In the genomic region with DNA sequence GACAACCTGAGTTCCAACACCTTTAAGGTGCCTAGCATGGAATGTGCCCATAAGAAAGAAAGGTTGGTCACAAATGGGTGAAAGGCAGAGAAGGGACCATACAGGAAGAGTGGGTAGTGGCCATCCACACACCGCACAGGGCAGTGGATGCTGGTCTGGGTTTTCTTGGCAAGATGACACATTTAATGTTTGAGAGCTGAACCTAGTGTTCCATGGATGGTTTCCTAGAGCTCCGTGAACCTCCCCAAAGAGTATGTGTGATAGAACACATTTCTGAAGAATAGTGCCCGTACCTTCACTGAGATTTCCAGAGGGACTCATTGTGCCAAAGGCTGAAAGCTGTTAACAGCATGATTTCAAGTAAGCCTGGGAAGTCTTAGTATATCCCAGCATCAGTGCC, we compare ENCODE assay signal across 27 mouse cellular contexts.
"Had no signal": no experiment of that assay in that cellular context is flagged by ENCODE, and none has a peak within 500 bp of the region (broad histone marks: within the 10 kb centered on the region; RNA-seq: fewer than 3 reads in every experiment).

No protein-coding gene starts in this region.

- H3K27ac ChIP-seq: heart, embryonic 10.5 days; heart, embryonic 13.5 days; heart, embryonic 15.5 days; hindbrain, embryonic 13.5 days; hindbrain, embryonic 15.5 days; hindbrain, postnatal 0 days; kidney, embryonic 15.5 days; kidney, postnatal 0 days; limb, embryonic 13.5 days; limb, embryonic 15.5 days; liver, embryonic 12.5 days; liver, embryonic 14.5 days had no signal

- ATAC-seq: hindbrain, postnatal 0 days; intestine, embryonic 16.5 days; liver, embryonic 12.5 days had no signal

- H3K4me1 ChIP-seq: liver, embryonic 12.5 days had no signal

- H3K4me3 ChIP-seq: heart, embryonic 10.5 days; heart, embryonic 13.5 days; heart, embryonic 15.5 days; hindbrain, embryonic 13.5 days; hindbrain, embryonic 15.5 days; kidney, embryonic 15.5 days; limb, embryonic 13.5 days; limb, embryonic 15.5 days; liver, embryonic 12.5 days had no signal

- DNase-seq: gastrocnemius, postnatal 14 days; gastrocnemius, postnatal 36 days; heart, adult 18-20 months; heart, postnatal 14 days; heart, postnatal 36 days; kidney, adult 11 months; kidney, adult 2 months; kidney, adult 9 months; kidney, postnatal 14 days; kidney, postnatal 36 days; layer of hippocampus, adult 9-11 months; layer of hippocampus, postnatal 36 days; left cerebral cortex, postnatal 4 days; lung, adult 18-20 months had no signal

- H3K9ac ChIP-seq: heart, embryonic 13.5 days; heart, embryonic 15.5 days; hindbrain, embryonic 13.5 days; hindbrain, embryonic 15.5 days; kidney, embryonic 15.5 days; limb, embryonic 13.5 days; limb, embryonic 15.5 days; liver, embryonic 12.5 days; liver, embryonic 14.5 days had no signal

- H3K36me3 ChIP-seq: heart, embryonic 10.5 days; heart, embryonic 13.5 days; heart, embryonic 15.5 days; hindbrain, embryonic 13.5 days; hindbrain, embryonic 15.5 days; kidney, embryonic 15.5 days; limb, embryonic 13.5 days; limb, embryonic 15.5 days; liver, embryonic 12.5 days had no signal

- H3K4me2 ChIP-seq: heart, embryonic 13.5 days; heart, embryonic 15.5 days; hindbrain, embryonic 13.5 days; hindbrain, embryonic 15.5 days; kidney, embryonic 15.5 days; limb, embryonic 13.5 days; limb, embryonic 15.5 days; liver, embryonic 12.5 days had no signal

- H3K9me3 ChIP-seq: heart, embryonic 10.5 days; heart, embryonic 15.5 days; hindbrain, embryonic 15.5 days; kidney, embryonic 15.5 days; limb, embryonic 13.5 days; limb, embryonic 15.5 days; liver, embryonic 12.5 days had no signal
